Mouse (Mus musculus): ENCODE results near the gene Inpp5d.

DNA sequence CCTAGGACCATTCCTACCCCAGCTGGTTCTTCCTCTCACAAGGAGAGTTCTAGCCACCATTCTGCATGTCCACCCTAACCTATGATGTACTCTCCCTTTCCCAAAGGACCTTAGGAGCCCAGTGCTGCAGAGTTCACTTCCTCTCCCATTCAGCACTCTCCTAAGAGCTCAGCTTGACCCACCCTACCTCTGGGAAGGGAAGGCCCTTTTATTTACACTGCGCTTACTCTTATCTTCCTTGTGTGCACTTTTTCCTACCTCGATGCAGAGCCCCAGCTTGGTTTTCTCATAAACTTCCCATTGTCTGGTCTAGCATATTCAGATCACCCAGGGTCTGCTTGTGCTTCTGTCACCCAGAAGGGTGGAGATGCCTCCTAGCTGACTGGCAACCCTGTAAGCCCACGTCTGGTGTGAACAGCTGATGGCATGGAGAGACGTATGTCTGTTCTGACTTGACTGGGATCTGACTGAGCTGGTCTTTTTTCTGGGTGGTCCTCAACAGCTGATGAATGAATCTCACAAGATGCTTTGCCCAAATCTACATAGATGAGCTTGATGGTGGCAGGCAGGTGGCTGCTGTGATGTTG is 29.2 kb downstream of the Inpp5d start:
- no peak for TF ChIP-seq EP300 (IDR thresholded peaks at IDR 0.05; ENCODE audit: low read depth)
- no peak for TF ChIP-seq CTCF (IDR thresholded peaks at IDR 0.05; ENCODE audit: low read depth)
